Comparison of ENCODE assay signal across 8 mouse cellular contexts in genomic region chr6:122761011-122761599, GRCm38 (mm10). TPM values are rescaled to one million over a fixed set of nuclear protein-coding genes. Genes with fewer than 3 reads are reported as not detected.
A peak's percentile ranks its signal among the peaks of the same experiment; 100 is the strongest.
DNase-seq lines count a peak whose midpoint lies in the region; ATAC-seq and TF ChIP-seq lines count a peak whose summit lies in the region.

No protein-coding gene starts in this region.

- H3K36me3 ChIP-seq in spleen, adult 2 months (ENCODE audit: control insufficient read depth, insufficient read depth, low read length): no peaks in the 10 kb centered on the region
- no peaks in the 10 kb centered on the region for H3K36me3 ChIP-seq in heart, adult 2 months (ENCODE audit: control insufficient read depth, insufficient read depth, low read length)
- H3K36me3 ChIP-seq in kidney, embryonic 14.5 days (ENCODE audit: control insufficient read depth, insufficient read depth, low read length): no peaks in the 10 kb centered on the region
- H3K36me3 ChIP-seq in limb, embryonic 12.5 days: no peaks in the 10 kb centered on the region
- H3K36me3 ChIP-seq in midbrain, embryonic 15.5 days (replicated peaks): no peaks in the 10 kb centered on the region
- no peaks in the 10 kb centered on the region for H3K36me3 ChIP-seq in stomach, postnatal 0 days (ENCODE audit: control insufficient read depth, insufficient read depth, low read length)

- H3K4me1 ChIP-seq in spleen, adult 2 months (ENCODE audit: control insufficient read depth, insufficient read depth, insufficient read length): peaks cover 12% of the 10 kb centered on the region
- H3K4me1 ChIP-seq in heart, adult 2 months (ENCODE audit: control insufficient read depth, insufficient read depth, low read length): peaks cover 3% of the 10 kb centered on the region; the same call in 1 of the 2 replicates
- H3K4me1 ChIP-seq in kidney, embryonic 14.5 days (ENCODE audit: control insufficient read depth, insufficient read depth, low read length): 0 out of 2 replicates have a peak, but pooled peaks cover 5% of the 10 kb centered on the region
- H3K4me1 ChIP-seq in limb, embryonic 12.5 days (replicated peaks): peaks cover 20% of the 10 kb centered on the region
- H3K4me1 ChIP-seq in midbrain, embryonic 15.5 days: peaks cover 25% of the 10 kb centered on the region
- 0 out of 2 replicates have a peak, but pooled peaks cover 2% of the 10 kb centered on the region for H3K4me1 ChIP-seq in stomach, postnatal 0 days (replicated peaks; ENCODE audit: control insufficient read depth, insufficient read depth)

- no peaks in the 10 kb centered on the region for H3K9me3 ChIP-seq in kidney, embryonic 14.5 days (ENCODE audit: control insufficient read depth, low read length)
- no peaks in the 10 kb centered on the region for H3K9me3 ChIP-seq in limb, embryonic 12.5 days
- no peaks in the 10 kb centered on the region for H3K9me3 ChIP-seq in midbrain, embryonic 15.5 days
- no peaks in the 10 kb centered on the region for H3K9me3 ChIP-seq in stomach, postnatal 0 days (ENCODE audit: control insufficient read depth, low read length)

- intact Hi-C loops in heart, adult 2 months (cut with DNase I): loop anchor here (2.0 kb wide), 1 partner anchor 20 kb away; no protein-coding TSS in a partner anchor

- ATAC-seq in kidney, embryonic 14.5 days (ENCODE audit: low FRiP score, low TSS enrichment): peak; percentile 59; the same call in 1 of the 2 replicates
- ATAC-seq in limb, embryonic 12.5 days (ENCODE audit: insufficient number of reproducible peaks, insufficient read depth, low FRiP score, low TSS enrichment, low read depth): peak; percentile 58
- peak; percentile 65 for ATAC-seq in midbrain, embryonic 15.5 days (replicated peaks)
- no peak for ATAC-seq in stomach, postnatal 0 days (ENCODE audit: low FRiP score, low TSS enrichment)

- no peak for TF ChIP-seq POLR2A in spleen, adult 2 months (IDR thresholded peaks at IDR 0.05; ENCODE audit: low read depth, low read length)
- peak; percentile 57; the same call in 1 of the 2 replicates for TF ChIP-seq POLR2A in heart, adult 2 months (IDR thresholded peaks at IDR 0.05; ENCODE audit: insufficient read depth, low read depth, low read length)

- TF ChIP-seq EP300 in heart, adult 2 months (IDR thresholded peaks at IDR 0.05; ENCODE audit: insufficient read depth, low read depth, low read length): no peak
- no peak for TF ChIP-seq EP300 in stomach, postnatal 0 days (optimal IDR thresholded peaks at IDR 0.05)

- WGBS in spleen, adult 2 months: 14% methylated on average over 11 of the region's 11 CpGs
- WGBS in heart, adult 2 months: 8% methylated on average over 11 of the region's 11 CpGs
- WGBS in kidney, embryonic 14.5 days: 2% methylated on average over 11 of the region's 11 CpGs
- WGBS in limb, embryonic 12.5 days: 1% methylated on average over 11 of the region's 11 CpGs
- 1% methylated on average over 11 of the region's 11 CpGs for WGBS in midbrain, embryonic 15.5 days
- WGBS in stomach, postnatal 0 days: 5% methylated on average over 11 of the region's 11 CpGs

- H3K79me2 ChIP-seq in heart, adult 2 months (replicated peaks; ENCODE audit: control insufficient read depth, insufficient read depth, low read length): no peaks in the 10 kb centered on the region

- peak overlapping the region; percentile 55 for H3K4me3 ChIP-seq in spleen, adult 2 months (ENCODE audit: extremely low read depth, insufficient read depth, insufficient read length)
- peak overlapping the region; percentile 39; the same call in 1 of the 2 replicates for H3K4me3 ChIP-seq in heart, adult 2 months
- peak overlapping the region; percentile 30 for H3K4me3 ChIP-seq in kidney, embryonic 14.5 days (ENCODE audit: low read length)
- peak overlapping the region; percentile 40 for H3K4me3 ChIP-seq in limb, embryonic 12.5 days (replicated peaks)
- H3K4me3 ChIP-seq in midbrain, embryonic 15.5 days: peak overlapping the region; percentile 44
- H3K4me3 ChIP-seq in stomach, postnatal 0 days (ENCODE audit: low read depth, low read length): peak overlapping the region; percentile 25

- H3K9ac ChIP-seq in heart, adult 2 months (ENCODE audit: low read depth, low read length): no peak overlapping the region
- no peak overlapping the region for H3K9ac ChIP-seq in kidney, embryonic 14.5 days (ENCODE audit: low read depth, low read length)
- H3K9ac ChIP-seq in limb, embryonic 12.5 days (replicated peaks): no peak overlapping the region
- peak overlapping the region; percentile 45 for H3K9ac ChIP-seq in midbrain, embryonic 15.5 days
- H3K9ac ChIP-seq in stomach, postnatal 0 days (ENCODE audit: low read length): no peak overlapping the region

- DNase-seq in spleen, adult 2 months (ENCODE audit: low read depth in 1 of 2, low spot score in 2 of 2): peak in 1 of 2 experiments; percentile 43
- no peak for DNase-seq in spleen, postnatal 14 days (ENCODE audit: low spot score in 2 of 2)
- DNase-seq in embryo, embryonic 10 days (ENCODE audit: low spot score): peak; percentile 89
- DNase-seq in heart, adult 2 months: peak; percentile 59 to 70
- DNase-seq in stomach, postnatal 0 days (ENCODE audit: low spot score): peak; percentile 37

- no peaks in the 10 kb centered on the region for H3K27me3 ChIP-seq in spleen, adult 2 months (ENCODE audit: control insufficient read depth, insufficient read depth, low read length)
- no peaks in the 10 kb centered on the region for H3K27me3 ChIP-seq in heart, adult 2 months (ENCODE audit: control insufficient read depth, insufficient read depth, low read length)
- H3K27me3 ChIP-seq in kidney, embryonic 14.5 days (ENCODE audit: control insufficient read depth, insufficient read depth, low read length): peaks cover 25% of the 10 kb centered on the region
- H3K27me3 ChIP-seq in limb, embryonic 12.5 days: peaks cover 4% of the 10 kb centered on the region; the same call in 1 of the 2 replicates
- H3K27me3 ChIP-seq in midbrain, embryonic 15.5 days (replicated peaks): no peaks in the 10 kb centered on the region
- H3K27me3 ChIP-seq in stomach, postnatal 0 days (ENCODE audit: control insufficient read depth, insufficient read depth, low read length): no peaks in the 10 kb centered on the region

- peak overlapping the region; percentile 37 for H3K4me2 ChIP-seq in kidney, embryonic 14.5 days (replicated peaks; ENCODE audit: low read depth, low read length)
- H3K4me2 ChIP-seq in limb, embryonic 12.5 days: peak overlapping the region; percentile 50
- peak overlapping the region; percentile 52 for H3K4me2 ChIP-seq in midbrain, embryonic 15.5 days
- peak overlapping the region; percentile 18; the same call in 1 of the 2 replicates for H3K4me2 ChIP-seq in stomach, postnatal 0 days (replicated peaks; ENCODE audit: low read depth)

- no peak for TF ChIP-seq CTCF in spleen, adult 2 months (IDR thresholded peaks at IDR 0.05; ENCODE audit: extremely low read depth, insufficient read depth, insufficient read length, insufficient replicate concordance)
- no peak for TF ChIP-seq CTCF in heart, adult 2 months (IDR thresholded peaks at IDR 0.05)
- TF ChIP-seq CTCF in stomach, postnatal 0 days (IDR thresholded peaks at IDR 0.05; ENCODE audit: low read depth): no peak

- H3K27ac ChIP-seq in spleen, adult 2 months (ENCODE audit: insufficient read depth, low read length): no peak overlapping the region
- no peak overlapping the region for H3K27ac ChIP-seq in heart, adult 2 months
- no peak overlapping the region for H3K27ac ChIP-seq in kidney, embryonic 14.5 days (ENCODE audit: low read depth, low read length)
- H3K27ac ChIP-seq in limb, embryonic 12.5 days: no peak overlapping the region
- peak overlapping the region; percentile 69 for H3K27ac ChIP-seq in midbrain, embryonic 15.5 days
- no peak overlapping the region for H3K27ac ChIP-seq in stomach, postnatal 0 days (replicated peaks)

RNA-seq across cellular contexts. Expression of gene Slc2a3, which starts 40.3 kb away (rescaled TPM):
- 17.8 and 18.5 TPM in 2 replicates for polyA plus RNA-seq in spleen, adult 2 months (2012; rRNA removed)
- total RNA-seq in heart, adult 2 months (2021): 1 to 10 TPM; 1.6 to 4.7 TPM
- polyA plus RNA-seq in heart, adult 2 months (2012; rRNA removed): 3.0 and 3.3 TPM in 2 replicates
- polyA plus RNA-seq in kidney, embryonic 14.5 days (2014; fragmentation: Nextera tagmentation; extraction: Ambion mirVana): 2.9 and 5.8 TPM in 2 replicates
- polyA plus RNA-seq in limb, embryonic 12.5 days (2016; fragmentation: Nextera tagmentation; extraction: Ambion mirVana): 89.5 and 93.5 TPM in 2 replicates
- 34.6 and 36.8 TPM in 2 replicates for polyA plus RNA-seq in midbrain, embryonic 15.5 days (2015; fragmentation: Nextera tagmentation; extraction: Ambion mirVana)
- polyA plus RNA-seq in stomach, postnatal 0 days (2015; fragmentation: Nextera tagmentation; extraction: Ambion mirVana): 3.3 and 4.0 TPM in 2 replicates

RNA-seq across cellular contexts. Expression of gene Nanog, which starts 53.8 kb away (rescaled TPM):
- not detected in 2 replicates for polyA plus RNA-seq in spleen, adult 2 months (2012; rRNA removed)
- not detected for total RNA-seq in heart, adult 2 months (2021)
- not detected in 2 replicates for polyA plus RNA-seq in heart, adult 2 months (2012; rRNA removed)
- polyA plus RNA-seq in kidney, embryonic 14.5 days (2014; fragmentation: Nextera tagmentation; extraction: Ambion mirVana): 0.13 TPM in 1 of 2 replicates, not detected in the other
- polyA plus RNA-seq in limb, embryonic 12.5 days (2016; fragmentation: Nextera tagmentation; extraction: Ambion mirVana): 0.10 and 0.24 TPM in 2 replicates
- 0.13 and 0.28 TPM in 2 replicates for polyA plus RNA-seq in midbrain, embryonic 15.5 days (2015; fragmentation: Nextera tagmentation; extraction: Ambion mirVana)
- 0.06 and 0.07 TPM in 2 replicates for polyA plus RNA-seq in stomach, postnatal 0 days (2015; fragmentation: Nextera tagmentation; extraction: Ambion mirVana)

RNA-seq across cellular contexts. Expression of gene Foxj2, which starts 58.6 kb away (rescaled TPM):
- 14.8 and 16.7 TPM in 2 replicates for polyA plus RNA-seq in spleen, adult 2 months (2012; rRNA removed)
- total RNA-seq in heart, adult 2 months (2021): 10 to 100 TPM; 35.2 to 36.3 TPM
- 19.8 and 20.7 TPM in 2 replicates for polyA plus RNA-seq in heart, adult 2 months (2012; rRNA removed)
- 4.1 and 7.8 TPM in 2 replicates for polyA plus RNA-seq in kidney, embryonic 14.5 days (2014; fragmentation: Nextera tagmentation; extraction: Ambion mirVana)
- polyA plus RNA-seq in limb, embryonic 12.5 days (2016; fragmentation: Nextera tagmentation; extraction: Ambion mirVana): 4.6 and 6.0 TPM in 2 replicates
- polyA plus RNA-seq in midbrain, embryonic 15.5 days (2015; fragmentation: Nextera tagmentation; extraction: Ambion mirVana): 8.3 and 9.1 TPM in 2 replicates
- polyA plus RNA-seq in stomach, postnatal 0 days (2015; fragmentation: Nextera tagmentation; extraction: Ambion mirVana): 3.0 and 3.5 TPM in 2 replicates

Comparison
In these comparisons a context has a peak if more than half of its experiments do, and no peak if none do; other contexts are left out.
1. DNase-seq: peak in embryo, embryonic 10 days (single experiment), heart, adult 2 months (2 of 2) and stomach, postnatal 0 days (single experiment); none in spleen, postnatal 14 days (0 of 2).
2. Peak in every context shown above with its lines, with median percentiles within 50 percentile points of each other: H3K4me3 ChIP-seq and H3K4me2 ChIP-seq.